Mouse (Mus musculus) heart, postnatal 36 days (tissue): ENCODE data around the gene Il21. TPM values are rescaled to one million over a fixed set of nuclear protein-coding genes. Genes with fewer than 3 reads are reported as not detected.

ENCODE experiments used
- DNase-seq, 2 experiments: peaks; one replicate each; pipeline ENCODE4 v3.0.0; 2021 to 2022
- intact Hi-C: fragments of 180-260 bp; cut with DNase I; formaldehyde crosslinking; loops from one replicate; pipeline ENCODE4 v1.15.1; 2025
- microRNA-seq, 2 experiments: library from miRNA; unstranded; fragments of <30 nt; microRNA quantifications; one replicate each; pipeline ENCODE4 v1.2.0; 2021; ENCODE audit warnings: borderline number of aligned reads in 2 of 2
- total RNA-seq, 2 experiments: library from RNA; stranded (reverse); gene quantifications; 2 replicates each; pipeline ENCODE4 v1.2.3; 2021

The Il21 gene
- total RNA-seq, 2 experiments from 2014 or later: not detected

DNA sequence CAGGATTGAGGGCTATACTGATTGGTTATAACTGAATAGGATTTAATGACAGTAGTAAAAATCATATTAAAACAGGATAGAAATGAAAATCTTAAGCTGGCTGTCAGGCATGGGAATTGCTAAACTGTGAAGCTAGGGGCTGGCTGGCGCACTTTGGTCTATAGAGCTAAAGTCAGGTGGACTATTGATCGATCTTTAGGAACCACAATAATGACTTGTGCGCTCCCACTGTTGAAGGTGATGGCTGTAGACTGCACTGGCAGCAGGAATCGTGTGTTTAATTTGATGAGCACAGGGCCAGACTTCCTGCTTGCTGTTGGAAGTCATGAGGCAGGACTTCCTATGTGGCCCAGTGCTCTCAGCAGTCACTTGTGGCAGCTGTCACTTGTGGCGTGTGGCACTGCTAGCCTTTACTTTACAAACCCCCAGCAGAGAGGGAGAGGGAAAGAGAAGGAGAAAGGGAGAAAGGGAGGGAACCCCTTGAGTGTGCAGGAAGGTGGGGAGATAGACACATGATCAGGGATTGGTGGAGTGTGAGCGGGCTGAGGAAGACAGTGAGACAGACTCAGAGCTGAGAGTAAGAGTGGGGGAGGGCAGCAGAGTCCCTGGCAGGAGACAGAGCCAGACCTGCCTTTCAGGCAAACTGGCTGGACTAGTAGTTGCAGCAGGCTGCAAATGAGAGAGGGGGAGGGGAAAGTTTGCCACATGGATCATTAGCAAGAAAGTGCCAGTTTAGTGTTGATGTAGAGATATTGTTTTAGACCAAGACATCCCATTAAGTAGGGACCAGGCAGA, 31.1 kb downstream of the Il21 start:
- no peak for DNase-seq
- intact Hi-C loops: loop anchor here (5.0 kb wide), 3 partner anchors 211 to 564 kb away; no protein-coding TSS in a partner anchor

DNA sequence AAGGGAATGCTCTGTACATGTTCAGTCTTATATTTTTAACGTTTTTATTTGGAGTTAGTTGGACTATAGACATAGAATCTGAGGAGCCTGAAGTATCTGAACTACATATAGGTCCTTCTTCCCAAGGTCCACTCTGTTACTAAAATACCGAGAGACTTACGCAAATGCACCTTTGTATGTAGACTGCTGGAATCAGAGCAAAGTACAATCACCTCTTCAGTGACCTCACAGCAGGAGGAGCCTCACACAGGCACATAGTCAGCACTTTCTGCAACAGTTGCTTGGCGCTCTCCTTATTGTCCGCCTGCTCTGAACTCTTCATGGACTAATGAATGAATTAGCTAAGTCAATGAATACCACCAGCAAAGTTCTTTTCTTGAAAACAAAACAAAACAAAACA, 34.1 kb downstream of the Il21 start:
- intact Hi-C loops: no loop called here
- DNase-seq: no peak

DNA sequence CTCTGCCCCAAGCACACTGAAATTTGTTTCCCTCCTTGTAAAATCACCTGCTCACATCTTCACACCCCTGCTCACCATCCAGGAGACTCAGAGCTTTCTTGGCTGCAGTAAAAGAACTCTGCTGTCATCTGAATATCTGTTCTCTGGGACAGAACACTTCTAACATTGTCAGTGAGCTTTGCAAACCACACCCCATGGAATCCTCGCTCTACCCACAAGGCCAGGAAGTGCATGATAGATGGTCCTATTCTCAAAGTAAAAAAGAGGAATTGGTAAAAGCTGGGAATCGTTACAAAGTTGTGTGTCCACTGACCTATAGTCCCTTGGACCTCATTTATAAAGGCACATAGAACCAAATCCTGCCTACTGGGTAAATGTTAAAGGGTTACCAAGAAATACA, 40.5 kb downstream of the Il21 start:
- no peak for DNase-seq
- intact Hi-C loops: no loop called here

DNA sequence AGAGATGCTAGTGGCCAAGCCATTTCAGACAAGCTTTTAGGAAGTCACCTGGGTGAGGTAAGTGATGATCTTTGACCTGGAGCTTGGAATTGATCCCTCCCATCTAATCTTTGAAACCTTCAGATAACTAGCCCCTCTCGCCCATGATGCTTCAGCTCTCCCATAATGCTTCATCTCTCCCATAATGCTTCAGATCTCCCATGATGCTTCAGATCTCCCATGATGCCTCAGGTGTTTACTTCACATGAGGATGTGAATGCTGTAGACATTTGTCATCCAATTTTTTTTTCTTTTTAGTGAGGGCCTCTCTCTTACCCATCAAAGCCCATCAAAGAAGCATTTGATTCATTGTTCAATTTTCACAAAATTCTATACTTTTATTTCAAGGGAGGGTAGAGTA, 46.9 kb downstream of the Il21 start:
- intact Hi-C loops: no loop called here
- no peak for DNase-seq

DNA sequence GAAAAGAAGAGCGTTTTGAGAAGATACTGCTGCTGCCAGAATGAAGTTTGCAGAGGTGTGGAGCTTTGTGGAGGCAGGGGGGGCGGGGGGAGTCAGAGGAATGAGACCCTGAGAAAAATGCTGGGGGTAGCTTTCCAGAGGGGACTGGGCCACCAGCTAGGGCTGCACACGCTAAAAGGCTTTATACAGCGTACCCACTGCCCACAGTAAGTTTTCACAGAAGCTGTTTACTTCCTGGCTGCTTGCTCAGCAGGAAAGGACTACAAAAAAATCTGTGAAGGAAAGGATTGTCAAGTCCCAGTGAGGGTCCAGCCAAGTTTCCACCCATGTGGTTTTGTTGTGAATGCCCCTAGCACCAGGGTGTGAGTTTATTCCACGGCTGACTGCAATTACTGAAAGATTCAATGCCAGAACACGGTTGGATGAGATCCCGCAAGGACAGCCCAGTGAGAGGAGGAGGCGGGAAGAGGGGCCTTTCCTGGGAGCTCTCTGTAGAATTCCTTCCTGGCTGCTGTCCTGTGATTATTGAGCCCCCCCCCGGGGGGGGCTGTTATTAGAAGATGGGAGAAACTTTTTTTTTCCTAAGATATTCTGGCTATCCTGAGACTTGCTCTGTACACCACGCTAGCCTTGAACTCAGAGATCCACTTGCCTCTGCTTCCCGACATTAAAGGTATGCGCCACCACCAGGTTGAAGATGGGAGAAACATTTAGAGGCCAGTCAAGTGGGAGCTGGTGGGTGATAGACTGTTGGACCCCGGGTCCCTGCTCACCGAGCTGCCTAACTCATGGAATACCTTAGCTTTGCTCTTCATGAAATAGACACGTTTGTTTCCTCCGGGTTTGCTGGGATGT, 49.8 kb downstream of the Il21 start:
- intact Hi-C loops: no loop called here

DNA sequence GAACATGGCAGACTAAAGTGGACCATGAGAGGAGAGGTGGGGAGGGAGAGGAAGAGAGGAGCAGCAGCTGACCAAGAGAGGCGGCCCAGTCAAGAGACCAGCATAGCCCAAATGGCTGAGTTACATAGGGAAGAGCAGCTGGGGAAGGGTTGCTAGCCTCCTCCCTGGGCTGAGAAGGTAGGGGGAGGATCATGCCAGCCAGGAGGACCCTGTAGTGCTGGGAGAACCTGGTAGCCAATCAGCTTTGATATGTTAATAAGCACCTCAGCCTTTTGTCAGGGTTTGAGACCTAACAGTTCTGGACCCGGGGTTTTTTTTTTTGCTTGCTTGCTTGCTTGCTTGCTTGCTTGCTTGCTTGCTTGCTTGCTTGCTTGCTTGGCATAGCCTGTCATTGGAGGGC, 51.4 kb downstream of the Il21 start:
- intact Hi-C loops: no loop called here
- no peak for DNase-seq

More for the DNA sequence above, 49.8 kb downstream of the Il21 start:
- no peak for DNase-seq

DNA sequence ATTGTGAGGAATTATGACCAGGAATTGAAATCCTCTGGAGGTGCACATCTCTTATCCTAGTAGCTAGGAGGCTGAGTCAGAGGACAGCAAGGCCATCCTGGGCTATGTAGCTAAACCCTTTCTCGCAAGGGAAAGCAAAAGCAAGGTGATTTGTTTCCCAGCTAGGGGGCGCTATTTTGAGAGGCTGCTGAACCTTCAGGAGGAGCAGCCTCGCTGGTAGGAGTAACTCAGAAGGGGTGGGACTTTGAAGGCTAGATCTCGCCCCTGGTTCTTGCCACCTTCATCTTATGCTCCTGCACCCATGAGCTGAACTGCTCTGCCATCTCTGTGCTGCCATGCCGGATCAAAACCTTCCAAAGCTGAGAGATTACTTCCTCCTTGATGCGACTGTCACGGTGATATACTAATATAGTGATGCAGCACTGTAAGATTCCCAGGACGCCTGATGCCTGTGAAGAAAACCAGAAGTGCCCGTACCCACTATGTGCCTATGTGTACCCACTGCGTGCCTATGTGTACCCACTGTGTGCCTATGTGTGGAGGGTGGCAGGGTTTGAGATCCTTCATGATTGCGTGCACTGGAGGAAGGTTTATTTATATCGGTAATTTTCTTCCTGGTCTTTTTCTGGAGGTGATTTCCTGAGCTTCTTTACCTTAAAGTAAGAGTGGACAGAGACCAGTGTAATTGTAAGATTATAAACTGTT, 52.2 kb downstream of the Il21 start:
- intact Hi-C loops: no loop called here
- DNase-seq: no peak

DNA sequence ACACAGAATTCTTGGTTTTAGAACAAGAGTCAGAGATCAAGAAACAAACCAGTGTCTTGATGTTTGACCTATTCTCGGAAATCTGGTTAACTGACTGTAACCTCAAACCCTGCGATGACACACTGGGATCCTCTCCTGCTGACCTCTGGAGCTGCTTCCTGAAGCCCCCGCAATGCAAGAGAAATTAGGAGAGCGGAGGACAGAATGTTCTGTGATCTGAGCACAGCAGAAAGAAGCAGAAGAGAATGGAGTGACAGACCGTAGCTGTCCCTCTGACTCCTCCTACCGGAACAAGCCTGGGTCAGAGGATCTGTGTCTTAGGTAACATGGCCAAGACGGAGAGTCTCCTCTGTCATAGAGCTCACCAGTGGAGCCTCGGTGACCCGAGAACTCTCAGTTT, 53.0 kb downstream of the Il21 start:
- no peak for DNase-seq
- intact Hi-C loops: no loop called here

DNA sequence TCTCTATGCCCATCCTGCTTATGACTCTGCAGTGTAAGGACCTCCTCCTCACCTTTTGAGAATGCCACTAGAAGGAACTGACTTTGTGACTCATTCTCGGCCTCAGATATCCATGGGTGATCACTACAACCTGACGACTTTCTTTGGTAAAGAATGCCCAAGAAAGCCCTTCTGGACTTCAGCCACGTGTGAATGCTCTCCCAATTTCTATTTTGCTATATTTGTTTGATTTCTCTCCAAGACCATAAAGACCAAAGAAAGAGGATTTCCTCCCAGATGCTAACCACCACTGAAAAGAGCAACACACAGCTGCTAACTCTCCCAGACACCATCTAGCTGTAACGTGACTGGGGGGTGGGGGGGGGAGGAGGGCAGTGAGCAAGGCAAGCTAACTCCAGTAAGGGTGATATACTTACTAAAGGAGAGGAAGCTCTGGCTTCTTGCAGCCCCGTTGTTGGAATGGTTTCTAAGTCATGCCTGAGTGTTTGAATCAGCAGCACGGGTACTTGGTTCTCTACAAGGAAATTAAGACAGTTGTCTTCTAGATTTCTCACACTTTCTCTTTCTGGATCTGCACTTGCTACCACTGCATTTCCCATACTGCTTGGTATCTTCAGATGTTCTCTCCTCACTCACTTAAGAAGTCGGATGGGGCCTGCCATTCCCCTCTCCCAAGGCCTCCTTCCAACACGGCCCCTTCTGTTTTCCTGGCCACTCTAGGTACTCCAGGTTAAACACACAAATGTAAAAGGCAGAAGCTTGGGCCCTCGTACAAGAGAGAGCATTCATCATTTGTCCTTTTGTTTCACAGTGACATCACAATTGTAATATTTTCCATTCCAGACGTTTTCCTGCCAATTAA, 57.5 kb downstream of the Il21 start:
- intact Hi-C loops: no loop called here
- no peak for DNase-seq

DNA sequence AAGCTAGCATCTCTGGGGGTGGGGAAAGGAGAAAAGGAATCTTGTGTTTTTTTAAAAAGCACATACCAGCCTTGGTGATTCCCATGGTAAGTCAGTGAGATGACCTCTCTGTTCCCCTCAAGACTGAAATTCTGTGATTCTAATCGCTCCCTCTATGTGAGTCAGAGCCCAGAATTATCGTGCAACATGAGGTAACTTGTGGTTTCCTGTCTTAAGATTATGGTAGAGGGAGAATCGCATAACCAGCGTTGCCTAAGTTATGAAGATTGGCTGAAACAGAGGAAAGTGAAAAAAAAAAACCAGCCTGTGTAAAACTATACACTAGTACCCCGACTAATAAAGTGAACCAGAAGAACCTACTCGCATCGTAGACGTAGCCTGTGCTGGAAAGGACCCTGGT, 59.2 kb downstream of the Il21 start:
- intact Hi-C loops: no loop called here
- no peak for DNase-seq

Small RNAs within 50 kb of the gene (microRNA-seq; reads per million reads assigned to microRNA genes)
- 0 reads per million in 2 experiments for gene Gm24169

Other genes with a start within 250 kb of the Il21 start
- gene Adad1, start 169.1 kb downstream of the Il21 start, total RNA-seq: not detected
- gene Il2, start 106.7 kb downstream of the Il21 start, total RNA-seq: not detected
- 1 to 10 TPM in 1 of 2 experiments, under 1 TPM in 1; 0.46 to 1.3 TPM for gene Bbs12, start 79.9 kb upstream of the Il21 start, total RNA-seq
- gene Cetn4, start 80.1 kb upstream of the Il21 start, total RNA-seq: 1 to 10 TPM in 1 of 2 experiments, not detected in 1; 1.6 TPM
- 10 to 100 TPM in 1 of 2 experiments, 1 to 10 TPM in 1; 9.6 to 13.7 TPM for gene Fgf2, start 115.7 kb upstream of the Il21 start, total RNA-seq
- gene Spata5, start 187.3 kb upstream of the Il21 start, total RNA-seq: 10 to 100 TPM; 15.9 to 16.1 TPM
- 10 to 100 TPM; 36.0 to 36.3 TPM for gene Nudt6, start 187.6 kb upstream of the Il21 start, total RNA-seq